Mouse (Mus musculus) spleen, adult 2 months (tissue): ENCODE data around the gene Lpp.

Experiments
- CTCF ChIP-seq: fragments of 200-500 bp; IDR thresholded peaks from 2 replicates; pipeline ENCODE4 v1.5.1; 2011; ENCODE audit warnings: mild to moderate bottlenecking, inconsistent platforms; ENCODE audit not compliant: insufficient read depth, insufficient read length, insufficient replicate concordance; ENCODE audit errors: extremely low read depth
- POLR2A ChIP-seq: fragments of 200-500 bp; IDR thresholded peaks from 2 replicates; pipeline ENCODE4 v1.6.1; 2011; ENCODE audit warnings: low read depth, low read length, inconsistent platforms

DNA sequence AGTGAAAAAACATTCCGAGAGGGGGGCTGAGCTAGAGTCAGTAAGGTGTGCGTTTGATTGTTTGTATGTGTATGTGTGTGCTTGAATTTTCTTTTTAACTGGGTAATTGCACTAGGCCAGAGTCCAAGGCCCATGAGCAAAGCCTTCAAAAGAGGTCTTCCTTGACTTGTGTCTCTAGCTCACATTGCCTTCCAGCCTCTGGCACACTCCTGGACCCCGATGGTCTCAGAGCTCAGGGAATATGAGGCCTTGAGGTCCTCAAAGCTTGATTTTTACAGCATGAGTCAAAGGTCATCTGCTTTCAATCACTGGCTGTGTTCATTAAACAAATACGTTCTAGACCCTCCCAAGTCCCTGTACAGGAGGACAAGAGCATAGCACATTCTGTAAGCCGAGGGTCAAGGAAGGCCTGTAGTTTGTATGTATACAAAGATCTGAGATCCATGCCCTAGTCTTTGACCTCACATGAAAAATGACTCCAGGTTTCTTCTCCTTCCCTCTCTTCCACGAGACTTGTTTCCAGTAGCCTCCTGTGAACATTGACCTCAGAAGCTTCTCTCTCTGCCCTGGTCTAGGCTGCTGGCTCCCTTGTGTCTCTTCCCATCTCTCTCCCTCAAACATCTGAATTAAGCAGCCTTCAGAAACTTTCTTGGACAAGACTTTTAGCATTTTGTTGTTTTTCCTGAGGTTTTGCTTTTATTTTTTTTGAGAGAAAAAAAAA is 508.0 kb downstream of the Lpp start:
- TF ChIP-seq CTCF (no peak), POLR2A (no peak)
